Mouse (Mus musculus) layer of hippocampus, adult 18-20 months (tissue): Measurements from ENCODE around the gene Gab2. TPM values are rescaled to one million over a fixed set of nuclear protein-coding genes. Genes with fewer than 3 reads are reported as not detected.

Source experiments
- DNase-seq, 2 experiments: peaks; one replicate each; pipeline ENCODE4 v3.0.0; 2022; ENCODE audit warnings: low spot score in 2 of 2
- total RNA-seq, 2 experiments: library from RNA; stranded (reverse); gene quantifications; 2 replicates each; pipeline ENCODE4 v1.2.3; 2021

Gene Gab2
- total RNA-seq, 2 experiments from 2014 or later, result 12.5 to 13.5 TPM

DNA sequence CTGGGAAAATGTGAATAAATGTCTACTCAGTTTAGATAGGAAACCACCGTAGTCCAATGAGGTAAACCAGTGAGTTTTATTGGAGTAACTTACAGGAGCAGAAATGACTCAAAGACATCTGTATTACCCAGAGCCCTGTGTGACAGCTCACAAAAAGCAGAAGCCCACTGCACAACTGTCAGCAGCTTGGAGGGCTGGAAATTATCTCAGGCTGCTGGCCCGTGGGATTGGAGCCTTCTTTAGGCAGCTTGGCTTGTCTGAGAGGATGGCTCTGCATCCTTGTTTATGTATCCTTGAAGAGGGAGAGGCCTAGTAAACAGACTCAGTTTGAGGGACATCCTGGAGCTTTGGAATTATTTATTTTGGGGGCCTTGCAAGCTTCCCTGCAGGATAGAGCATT is 261.6 kb downstream of the Gab2 start:
- DNase-seq, result no peak

DNA sequence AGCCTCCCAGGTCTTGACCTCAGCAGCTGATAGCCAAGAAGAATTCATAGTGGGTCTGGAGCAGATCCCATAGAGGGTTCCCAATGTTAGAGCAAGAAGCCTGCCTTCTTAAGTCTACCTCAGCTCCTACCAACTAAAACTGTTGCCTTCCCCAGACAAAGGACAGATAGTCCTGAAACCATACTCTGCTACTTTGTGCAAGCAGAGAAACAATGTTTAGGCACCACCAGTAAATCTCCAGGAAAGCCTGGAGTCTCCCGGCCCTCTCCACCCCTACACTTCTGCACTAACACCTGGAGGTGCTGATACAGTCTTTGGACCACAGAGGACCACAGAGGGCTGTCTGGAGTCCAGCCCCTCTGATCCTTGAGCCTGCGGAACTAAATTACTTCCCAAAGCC is 263.3 kb downstream of the Gab2 start:
- DNase-seq, result no peak

DNA sequence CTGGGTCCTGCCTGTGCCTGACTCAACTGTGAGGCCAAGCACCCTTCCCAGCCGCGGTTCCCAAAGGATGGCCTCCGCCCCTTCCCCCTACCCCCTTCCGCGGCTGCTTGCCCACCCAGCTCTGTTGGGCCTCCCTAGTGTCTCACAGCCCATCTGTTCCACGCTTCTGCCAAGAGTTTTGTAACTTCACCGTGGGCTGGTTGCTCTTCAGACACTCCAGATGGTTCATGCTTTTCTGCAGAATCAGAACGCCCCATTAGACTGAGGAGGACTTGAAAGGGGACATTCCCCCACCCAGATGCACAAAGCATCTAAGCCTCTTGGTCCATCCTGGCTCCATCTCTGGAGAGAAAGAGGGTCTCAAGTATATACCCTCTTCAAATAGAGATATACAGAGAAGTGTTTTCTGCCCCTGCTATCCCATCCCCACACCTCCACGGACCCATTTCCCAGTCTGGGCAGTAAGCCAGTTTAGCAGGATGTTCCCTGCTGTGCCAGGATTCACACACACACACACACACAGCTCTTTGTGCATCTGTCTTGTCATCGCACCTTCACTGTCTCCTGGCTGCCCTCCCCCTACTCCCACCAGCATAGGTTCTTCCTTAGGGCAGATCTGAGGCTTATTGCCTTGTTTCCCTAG is 264.0 kb downstream of the Gab2 start:
- peak; percentile 85 to 91 for DNase-seq

DNA sequence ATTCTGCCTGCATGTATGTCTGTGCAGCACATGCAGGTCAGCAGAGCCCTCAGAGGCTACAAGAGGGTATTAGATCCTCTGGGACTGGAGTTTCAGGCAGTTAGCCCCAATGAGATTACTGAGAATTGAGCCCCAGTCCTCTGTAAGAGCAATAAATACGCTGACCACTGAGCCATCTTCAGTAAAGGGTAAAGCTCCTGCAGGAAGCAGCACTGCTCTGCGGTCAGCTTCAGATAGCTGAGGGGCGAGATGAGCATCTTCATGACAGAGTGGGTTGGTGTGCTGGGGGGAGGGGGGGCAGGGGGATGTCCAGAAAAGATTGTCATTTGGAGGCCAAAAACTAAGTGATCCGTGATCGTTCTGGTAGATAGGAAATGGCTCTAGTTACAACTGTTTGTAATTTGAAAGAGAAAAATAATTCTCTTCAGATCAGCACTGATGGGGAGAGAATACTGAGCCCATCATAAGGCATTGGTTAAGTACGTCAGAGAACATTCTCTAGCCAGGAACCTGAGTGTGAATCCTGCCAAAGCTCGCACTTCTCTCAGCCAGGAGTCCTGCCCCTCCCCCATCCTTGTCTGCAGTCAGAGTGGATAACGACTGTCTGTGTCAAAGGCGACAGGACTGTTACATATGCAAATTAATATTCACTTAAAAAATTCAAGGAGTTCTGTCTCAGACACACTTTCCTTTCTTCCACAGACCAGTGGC is 264.9 kb downstream of the Gab2 start:
- DNase-seq, result no peak

DNA sequence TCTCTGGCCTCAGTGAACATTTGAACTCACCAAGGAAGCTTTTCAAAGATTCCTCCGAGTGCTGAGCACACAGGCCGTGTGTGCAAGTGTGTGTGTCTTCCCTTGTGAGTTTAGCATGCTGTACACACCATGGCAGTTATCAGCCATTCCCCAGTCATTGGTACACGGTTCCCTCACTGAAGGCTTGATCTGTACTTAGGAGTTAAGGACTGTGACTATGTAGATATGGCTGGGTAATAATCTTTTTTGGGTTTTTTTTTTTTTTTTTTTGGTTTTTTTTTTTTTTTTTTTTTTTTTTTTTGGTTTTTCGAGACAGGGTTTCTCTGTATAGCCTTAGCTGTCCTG is 265.4 kb downstream of the Gab2 start:
- DNase-seq, result no peak

DNA sequence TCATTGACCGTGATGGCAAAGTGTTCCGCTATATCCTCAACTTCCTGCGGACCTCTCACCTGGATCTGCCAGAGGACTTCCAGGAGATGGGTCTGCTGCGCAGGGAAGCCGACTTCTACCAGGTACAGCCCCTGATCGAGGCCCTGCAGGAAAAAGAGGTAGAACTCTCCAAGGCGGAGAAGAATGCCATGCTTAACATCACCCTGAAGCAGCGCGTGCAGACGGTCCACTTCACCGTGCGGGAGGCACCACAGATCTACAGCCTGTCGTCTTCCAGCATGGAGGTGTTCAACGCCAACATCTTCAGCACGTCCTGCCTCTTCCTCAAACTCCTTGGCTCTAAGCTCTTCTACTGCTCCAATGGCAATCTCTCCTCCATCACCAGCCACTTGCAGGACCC is 266.1 kb downstream of the Gab2 start:
- no peak for DNase-seq

DNA sequence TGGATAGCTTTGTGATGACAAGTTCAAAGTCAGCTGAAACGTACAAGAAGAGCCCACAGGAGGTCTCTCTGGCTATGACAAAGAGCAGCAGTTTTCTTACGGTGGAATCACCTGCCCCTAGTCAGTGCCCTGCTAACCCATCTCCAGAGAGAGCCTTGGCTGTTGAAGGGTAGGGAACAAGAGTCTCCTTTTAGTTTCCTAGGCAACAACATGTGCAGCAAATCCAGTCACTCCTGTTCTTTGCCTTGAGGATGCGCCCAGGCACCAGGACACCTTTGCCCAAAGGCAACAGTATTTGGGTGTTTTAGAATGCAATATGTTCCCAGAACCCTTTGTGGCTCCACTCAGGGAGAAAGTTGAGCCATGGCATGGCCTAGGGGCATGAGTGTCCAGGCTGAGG is 266.9 kb downstream of the Gab2 start:
- DNase-seq, result no peak

DNA sequence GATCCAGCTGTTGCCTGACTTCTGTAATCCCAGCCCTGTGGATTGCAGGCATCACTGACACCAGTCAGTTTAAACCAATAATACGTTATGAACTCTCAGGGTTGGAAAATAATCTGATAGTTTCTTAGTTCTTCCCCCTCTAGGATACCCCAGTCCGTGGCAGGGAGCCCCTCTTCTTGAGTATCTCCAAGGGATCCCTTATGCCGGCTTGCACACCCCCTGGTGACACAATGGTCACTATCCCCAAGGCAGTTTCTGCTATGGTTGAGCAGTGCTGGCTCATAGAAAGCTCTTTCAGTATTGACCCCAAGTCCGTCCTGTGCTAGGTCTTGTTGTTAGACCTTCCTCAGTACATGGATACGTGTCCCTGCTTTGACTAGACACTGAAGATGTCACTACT is 267.4 kb downstream of the Gab2 start:
- peak in 1 of 2 experiments; percentile 0 for DNase-seq

DNA sequence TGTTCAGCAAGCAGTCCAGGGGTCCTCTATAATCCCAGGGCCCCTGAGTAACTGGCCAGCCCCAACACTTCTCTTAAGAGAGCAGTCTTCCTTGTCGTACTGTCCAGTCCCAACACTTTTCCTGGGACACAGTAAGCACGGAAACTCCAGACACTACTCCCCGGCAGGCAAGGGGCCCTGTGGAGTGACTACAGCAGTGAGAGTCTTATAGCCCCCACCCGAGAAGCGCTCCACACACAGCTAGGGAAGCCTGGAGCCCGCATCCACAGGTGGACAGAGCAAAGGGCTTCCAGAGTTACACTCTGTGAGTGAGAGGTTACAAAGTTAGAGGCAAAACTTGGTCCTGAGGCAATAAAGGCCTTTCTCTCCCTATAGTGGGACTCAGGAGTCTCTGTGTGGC is 268.1 kb downstream of the Gab2 start:
- no peak for DNase-seq

DNA sequence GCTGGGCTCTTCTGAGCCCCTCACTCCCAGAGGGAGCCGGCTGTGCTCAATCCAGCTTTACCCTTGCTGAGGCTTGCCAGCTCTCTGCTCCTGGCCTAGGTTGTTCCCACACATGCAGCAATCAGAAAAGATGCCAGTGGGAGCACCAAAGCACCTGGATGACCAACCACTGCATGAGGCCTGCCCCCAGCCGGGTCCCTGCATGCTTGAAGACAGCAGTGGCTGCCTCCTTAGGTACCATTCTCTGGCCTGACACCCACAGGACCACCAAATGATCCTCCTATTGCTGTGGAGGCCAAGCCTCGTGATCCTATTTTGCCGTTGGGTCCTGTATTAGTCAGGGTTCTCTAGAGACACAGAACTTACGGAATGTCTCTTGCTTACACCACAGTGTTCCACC is 269.5 kb downstream of the Gab2 start:
- DNase-seq, result no peak

DNA sequence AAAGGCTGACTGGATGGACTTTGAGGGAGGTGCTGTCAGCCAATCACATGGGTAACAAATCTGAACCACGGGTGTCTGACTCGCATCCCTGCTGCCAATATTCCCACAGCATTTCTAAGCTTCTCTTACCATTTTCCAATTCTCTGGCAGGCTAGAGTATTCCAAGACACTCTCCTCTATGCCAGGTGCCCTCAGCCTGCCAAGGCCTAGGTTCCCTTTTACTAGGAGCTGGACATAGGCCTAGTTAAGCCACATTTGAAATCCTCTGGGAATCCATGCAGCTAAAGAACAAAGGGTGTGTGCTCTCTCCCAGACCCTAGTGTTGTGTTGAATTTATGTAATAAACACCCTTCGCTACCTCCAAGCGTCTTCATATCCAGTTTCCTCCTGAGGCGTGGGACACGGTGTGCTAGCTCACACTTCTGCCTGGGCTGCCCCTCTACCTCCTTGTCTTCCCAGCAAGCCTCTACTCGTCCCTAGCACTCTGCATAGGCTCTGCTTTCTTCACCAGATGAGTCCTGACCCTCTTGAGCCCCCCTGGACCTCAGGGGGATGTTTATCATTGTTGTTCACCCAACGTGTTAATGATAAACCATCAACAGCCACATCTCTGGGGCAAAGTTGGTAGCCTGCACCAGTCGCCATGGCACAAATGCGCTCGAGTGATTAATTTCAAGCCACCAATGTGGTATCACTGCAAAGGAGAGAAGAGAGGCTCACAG is 270.6 kb downstream of the Gab2 start:
- no peak for DNase-seq

DNA sequence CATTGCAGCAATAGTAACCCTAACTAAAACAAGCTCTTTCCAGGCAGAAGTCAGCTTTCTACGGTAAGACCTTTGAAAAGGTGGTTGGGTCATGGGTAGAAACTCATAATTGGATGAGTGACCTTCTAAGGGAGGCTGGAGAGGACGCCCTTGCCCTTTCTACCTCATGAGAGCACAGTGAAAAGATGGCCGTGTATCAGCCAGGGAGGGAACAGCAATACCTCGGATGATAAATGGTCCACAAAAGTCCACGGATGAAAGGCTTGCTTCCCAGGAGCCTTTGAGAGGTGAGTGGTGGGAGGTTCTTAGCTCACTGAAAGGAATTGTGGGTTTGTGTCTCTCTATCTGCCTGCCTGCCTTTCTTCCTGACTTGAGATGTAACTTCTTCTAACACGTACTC is 272.0 kb downstream of the Gab2 start:
- DNase-seq, result no peak

DNA sequence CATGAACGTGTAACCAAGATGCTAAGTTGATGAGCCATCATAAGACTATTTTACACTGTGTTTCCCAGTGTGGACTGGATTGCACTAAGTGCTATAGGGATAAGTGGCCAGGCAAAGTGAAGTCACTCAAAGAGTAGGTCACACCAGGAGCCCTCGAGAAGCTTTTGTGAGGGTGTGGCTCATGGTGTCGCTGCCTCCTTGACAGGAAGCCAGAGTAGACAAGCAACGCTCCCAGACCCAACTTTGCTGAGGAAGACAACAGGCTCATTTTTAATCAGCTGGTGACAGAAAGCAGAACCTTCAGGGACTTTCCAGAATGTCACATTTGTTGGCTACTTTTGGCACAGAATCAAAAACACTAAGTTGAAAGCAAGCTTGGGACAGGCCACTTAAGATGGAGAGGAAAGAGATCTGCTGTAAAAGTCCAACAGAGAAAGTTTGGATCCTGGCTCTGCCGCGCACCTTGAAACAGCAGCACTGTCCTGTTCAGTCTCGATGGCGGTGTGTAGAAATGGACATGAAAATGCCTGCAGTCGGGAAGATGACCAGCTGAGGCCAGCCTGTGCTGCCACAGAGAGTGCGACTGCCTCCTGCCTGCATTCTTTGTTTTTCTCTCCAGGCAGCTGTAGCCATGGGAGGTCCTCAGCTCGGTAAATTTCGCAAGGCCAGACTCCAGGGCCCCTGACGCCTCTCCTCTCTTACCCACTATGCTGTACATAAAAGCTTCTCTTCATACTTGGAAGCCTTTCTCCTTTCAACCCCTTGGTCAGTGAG is 273.9 kb downstream of the Gab2 start:
- no peak for DNase-seq

DNA sequence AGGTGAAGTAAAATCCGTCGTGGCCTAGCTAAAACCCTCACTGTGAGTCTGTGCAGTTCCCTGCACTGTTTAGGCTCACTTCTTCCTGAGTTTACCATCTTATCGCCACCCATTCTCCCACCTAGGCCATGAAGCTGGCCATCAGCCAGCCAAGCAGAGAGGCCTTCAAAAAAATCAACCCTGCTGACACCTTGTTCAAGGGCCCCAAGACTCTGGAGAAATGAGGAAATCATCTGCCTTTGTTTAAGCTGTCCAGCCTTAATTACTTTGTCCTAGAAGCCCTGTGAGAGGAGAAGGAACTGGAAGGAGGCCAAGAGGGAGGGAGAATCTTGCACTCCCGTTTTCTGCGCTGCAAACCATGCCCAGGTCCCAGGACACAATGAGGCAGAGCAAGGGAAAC is 274.9 kb downstream of the Gab2 start:
- no peak for DNase-seq

DNA sequence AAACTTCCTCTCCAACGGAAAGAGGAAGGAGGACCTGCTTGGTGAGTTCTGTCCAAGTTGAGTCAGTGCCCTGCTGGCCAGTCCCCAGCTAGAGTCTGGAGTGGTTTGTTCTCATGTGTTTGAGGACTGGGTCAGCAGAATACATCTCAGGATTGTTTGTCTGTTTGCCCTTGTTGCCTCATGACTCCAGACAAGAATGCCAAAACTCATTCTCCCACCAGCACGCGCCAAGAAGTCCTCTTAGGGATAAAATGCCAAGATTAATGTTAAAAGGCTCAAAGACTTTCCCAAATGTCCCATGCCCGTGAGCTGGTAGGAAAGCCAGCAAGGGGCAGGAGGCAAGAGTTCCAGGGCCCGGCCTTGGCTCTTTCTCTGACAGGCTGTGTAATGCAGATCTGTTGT is 275.5 kb downstream of the Gab2 start:
- DNase-seq, result peak in 1 of 2 experiments; percentile 43

DNA sequence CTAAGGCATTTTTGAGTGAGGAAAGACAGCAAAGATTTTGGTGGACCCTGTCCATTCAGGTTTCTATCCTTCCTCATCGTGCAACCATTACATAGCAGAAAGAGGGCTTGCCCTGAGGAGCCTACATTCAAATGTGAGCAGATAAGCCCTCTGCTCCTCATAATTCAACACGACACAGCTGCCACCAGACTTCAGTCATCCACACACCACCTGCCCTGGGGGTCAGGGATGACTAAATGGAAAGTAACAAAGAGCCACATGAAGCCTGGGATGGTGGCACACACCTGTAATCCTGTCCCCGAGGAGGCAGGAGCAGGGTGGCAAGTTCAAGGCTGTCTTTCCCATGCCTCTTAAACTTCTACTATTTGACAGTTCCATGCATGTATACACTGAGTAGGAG is 276.5 kb downstream of the Gab2 start:
- no peak for DNase-seq

DNA sequence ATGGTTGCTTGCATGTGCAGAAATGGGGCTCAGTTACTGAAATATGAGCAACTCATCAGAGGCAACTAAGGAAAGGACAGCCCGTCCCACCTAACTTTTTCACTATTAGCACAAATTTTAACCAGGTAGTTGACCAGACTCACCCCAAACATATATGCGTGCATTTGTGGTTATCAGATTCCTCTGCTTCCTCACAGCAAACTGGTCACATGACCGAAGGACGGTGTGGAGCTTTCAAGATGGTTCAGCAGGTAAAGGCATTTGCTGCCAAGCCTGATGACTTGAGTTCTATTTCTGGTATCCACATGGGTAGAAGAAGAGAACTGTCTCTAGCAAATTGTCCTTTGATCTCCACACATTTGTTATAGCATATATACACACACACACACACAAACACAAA is 277.0 kb downstream of the Gab2 start:
- no peak for DNase-seq

Other genes with a start within 250 kb of the Gab2 start
- gene Nars2, start 130.1 kb upstream of the Gab2 start, total RNA-seq, result 10 to 100 TPM; 13.5 to 16.2 TPM